Mouse (Mus musculus) embryo, embryonic 11 days (tissue): ENCODE measurements around the gene Gm4792.

Experiments
- DNase-seq: peaks from one replicate; pipeline ENCODE4 v3.0.0-alpha.2; 2015

Gene Gm4792

GRCm38 (mm10) chr10:94298471-94298870 is at the start of gene Gm4792:
Gene Gm4792 (minus strand): TSS chr10:94298703.
- no peak for DNase-seq

- DNase-seq: no peak
Measured at GRCm38 (mm10) chr10:94347959-94348358, 49.5 kb upstream of the Gm4792 start.

- no peak for DNase-seq
Measured at GRCm38 (mm10) chr10:94347296-94347695, 48.8 kb upstream of the Gm4792 start.

- DNase-seq: no peak
Measured at GRCm38 (mm10) chr10:94346596-94346995, 48.1 kb upstream of the Gm4792 start.

- DNase-seq: no peak
Measured at GRCm38 (mm10) chr10:94345509-94346252, 47.2 kb upstream of the Gm4792 start.

DNA sequence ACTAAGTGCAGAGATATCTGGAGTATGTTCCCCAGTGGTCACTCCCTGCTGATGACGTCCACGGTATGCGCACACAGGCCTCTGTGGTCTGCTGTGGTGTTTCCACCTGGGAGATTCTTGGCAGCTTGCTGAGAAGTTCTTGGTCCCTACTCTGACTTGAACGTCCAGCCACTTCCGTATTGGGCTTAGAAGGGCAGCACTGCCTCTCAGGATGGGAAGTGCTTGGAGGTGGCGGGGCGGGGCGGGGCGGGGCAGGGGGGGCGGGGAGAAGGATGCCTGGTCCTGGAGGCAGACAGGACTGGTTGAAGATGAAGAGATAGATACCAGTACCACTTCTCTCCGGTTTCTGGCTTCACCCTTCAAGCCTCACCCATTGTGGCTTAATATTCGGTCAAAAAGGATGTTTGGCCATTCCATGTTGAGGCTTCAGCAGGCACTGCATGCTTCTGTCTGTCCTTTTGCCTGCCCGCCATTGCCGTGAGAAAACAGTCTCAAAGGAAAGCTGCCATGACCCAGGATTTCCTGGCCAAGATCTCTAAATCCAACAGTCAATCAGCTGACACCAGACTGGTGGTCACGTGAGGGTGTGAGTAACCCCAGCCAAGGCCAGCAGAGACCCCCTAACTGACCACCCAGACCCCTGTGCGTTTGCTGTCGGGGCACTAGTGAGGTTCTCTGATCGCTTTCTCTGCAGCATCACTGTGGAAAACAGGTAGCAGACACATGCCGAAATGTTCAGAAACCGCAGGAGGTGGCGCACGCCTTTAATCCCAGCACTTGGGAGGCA is 46.3 kb upstream of the Gm4792 start:
- no peak for DNase-seq

DNA sequence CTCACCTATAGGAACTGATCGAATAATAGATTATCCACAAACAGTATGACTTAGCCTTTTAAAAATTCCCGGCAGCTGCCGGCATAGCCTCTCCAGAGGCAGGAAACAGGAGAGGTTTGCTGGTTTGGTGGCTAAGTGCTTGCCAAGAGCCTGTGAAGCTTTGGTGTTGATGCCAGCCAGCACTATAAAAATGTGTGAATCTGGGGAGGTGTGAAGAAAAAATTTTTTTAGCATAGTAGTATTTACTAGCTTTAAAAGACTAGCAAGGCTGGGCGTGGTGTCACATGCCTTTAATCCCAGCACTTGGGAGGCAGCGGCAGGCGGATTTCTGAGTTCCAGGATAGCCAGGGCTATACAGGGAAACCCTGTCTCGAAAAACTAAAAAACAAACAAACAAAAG is 45.1 kb upstream of the Gm4792 start:
- no peak for DNase-seq

DNA sequence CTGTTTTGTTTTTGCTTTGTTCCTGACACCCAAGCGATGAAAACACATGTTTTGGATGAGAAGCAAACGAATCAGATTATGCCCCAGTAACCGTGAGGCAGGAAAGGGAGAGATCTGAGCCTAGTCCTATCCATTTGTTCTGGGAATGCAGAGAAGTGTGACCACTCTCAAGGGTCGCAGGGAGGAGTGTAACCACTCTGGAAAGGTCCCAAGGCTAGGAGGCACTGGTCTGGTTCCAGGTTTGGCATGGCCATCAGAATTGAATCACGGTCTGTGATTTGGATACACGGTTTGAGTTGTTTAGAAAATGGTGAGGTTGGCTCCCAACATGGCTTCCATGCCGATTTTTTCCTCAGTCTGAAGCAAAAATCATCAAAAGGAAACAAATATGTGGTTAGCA is 43.8 kb upstream of the Gm4792 start:
- no peak for DNase-seq

- no peak for DNase-seq
Measured at GRCm38 (mm10) chr10:94341501-94341900, 43.0 kb upstream of the Gm4792 start.

DNA sequence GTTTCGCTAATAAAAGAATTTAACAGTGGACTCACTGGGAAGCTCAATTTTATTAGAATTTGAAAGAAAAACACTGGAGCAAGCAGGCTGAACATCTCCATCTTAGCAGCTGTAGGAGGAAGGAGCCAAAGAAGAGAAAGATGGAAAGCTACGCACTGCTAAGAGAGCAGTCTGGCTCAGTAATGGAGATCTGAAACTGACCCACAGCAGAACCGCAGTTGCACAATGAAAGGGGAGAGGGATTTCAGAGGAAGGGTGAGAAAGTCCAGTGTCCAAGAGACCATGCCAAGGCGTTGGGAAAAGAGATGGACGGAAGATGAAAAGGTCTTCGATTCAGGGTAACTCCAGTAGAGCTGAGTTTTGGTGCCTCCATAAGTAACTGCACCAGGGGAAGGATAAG is 37.6 kb upstream of the Gm4792 start:
- no peak for DNase-seq

- no peak for DNase-seq
Measured at GRCm38 (mm10) chr10:94335047-94335446, 36.5 kb upstream of the Gm4792 start.

GRCm38 (mm10) chr10:94333328-94333727 is 34.8 kb upstream of the Gm4792 start:
- no peak for DNase-seq

- DNase-seq: no peak
Measured at GRCm38 (mm10) chr10:94332358-94333137, 34.0 kb upstream of the Gm4792 start.

- no peak for DNase-seq
Measured at GRCm38 (mm10) chr10:94329962-94330361, 31.5 kb upstream of the Gm4792 start.

DNA sequence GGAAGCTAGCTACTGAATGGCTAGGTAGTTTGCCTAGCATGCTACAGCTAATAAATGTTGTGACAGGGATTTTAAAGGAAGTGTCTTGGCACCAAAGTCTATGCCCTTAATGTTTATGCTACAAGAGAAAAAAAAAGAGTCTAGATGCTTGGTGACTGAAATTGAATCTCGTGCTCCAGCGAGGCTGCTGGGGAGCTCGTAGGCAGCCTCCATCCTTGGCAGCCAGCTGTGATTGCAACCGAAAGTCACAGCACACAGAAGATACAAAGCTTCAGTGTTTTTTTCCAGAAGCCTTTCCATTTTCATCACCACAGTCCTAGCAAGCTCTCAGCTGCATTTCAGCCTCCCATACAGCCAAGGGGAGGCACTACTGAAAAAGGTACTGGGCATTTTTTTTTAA is 20.1 kb upstream of the Gm4792 start:
- DNase-seq: no peak

DNA sequence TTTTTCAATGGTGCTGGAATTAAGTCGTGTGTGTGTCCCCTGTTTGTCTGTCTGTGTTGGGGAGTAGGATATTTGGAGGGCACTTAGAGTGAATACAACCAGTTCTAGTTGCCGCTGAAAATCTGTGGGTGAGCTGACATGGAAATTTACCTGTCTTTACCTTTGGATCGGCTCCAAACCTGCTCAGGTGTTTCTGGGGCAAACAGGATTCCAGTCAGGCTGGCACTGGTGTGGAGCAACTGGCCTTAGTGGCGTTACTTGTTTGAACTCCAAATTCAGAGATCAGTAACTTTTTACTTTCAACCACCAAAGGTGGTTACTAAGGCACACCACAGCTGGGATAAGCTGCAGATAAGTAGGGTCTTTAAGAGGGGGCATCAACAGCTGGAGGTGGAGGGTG is 14.6 kb upstream of the Gm4792 start:
- no peak for DNase-seq

GRCm38 (mm10) chr10:94312007-94312715 is 13.7 kb upstream of the Gm4792 start:
- peak; percentile 58 for DNase-seq

GRCm38 (mm10) chr10:94311511-94312006 is 13.1 kb upstream of the Gm4792 start, which contains the start of gene Tmcc3:
Gene Tmcc3 (plus strand): TSS chr10:94311949.
- DNase-seq: peak; percentile 34

- no peak for DNase-seq
Measured at GRCm38 (mm10) chr10:94310499-94311267, 12.2 kb upstream of the Gm4792 start.

GRCm38 (mm10) chr10:94305526-94305925 is 7.0 kb upstream of the Gm4792 start:
- peak; percentile 76 for DNase-seq

- no peak for DNase-seq
Measured at GRCm38 (mm10) chr10:94304064-94304657, 5.7 kb upstream of the Gm4792 start.
